Comparison of ENCODE assay signal across 8 mouse cellular contexts in the genomic region with DNA sequence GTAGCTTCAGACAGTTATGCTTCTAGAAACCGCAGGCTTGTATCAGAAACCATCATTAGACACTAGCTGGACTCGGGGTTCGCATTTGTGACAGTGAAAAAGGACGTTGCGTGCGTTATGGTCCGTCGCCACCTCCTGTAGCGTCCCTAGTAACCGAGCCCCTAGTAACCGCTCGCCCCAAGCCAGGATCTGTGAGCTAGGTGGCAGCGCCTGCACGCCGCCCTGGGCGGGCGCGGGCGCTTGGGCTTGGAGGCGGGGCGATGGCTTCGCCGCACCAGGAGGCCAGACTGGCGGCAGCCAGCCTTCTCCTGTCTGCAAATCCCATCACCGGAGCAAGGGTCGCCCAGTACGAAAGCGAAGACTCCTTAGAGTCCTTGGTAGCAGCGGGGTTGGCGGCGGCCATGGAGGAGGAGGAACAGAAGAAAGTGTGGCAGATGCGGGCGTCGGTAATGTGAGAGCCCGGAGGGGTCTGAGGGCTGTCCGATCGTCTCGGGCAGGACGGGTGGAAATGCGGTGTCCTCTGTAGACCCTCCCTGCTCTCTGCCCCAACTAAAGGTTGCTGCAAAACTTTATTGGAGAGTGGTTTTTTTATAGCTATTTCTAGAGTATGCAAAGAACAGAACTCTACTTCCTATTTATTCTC. TPM values are rescaled to one million over a fixed set of nuclear protein-coding genes. Genes with fewer than 3 reads are reported as not detected.
DNase-seq lines count a peak whose midpoint lies in the region; ATAC-seq lines count a peak whose summit lies in the region.

No protein-coding gene starts in this region.

- DNase-seq in adrenal gland, adult 2 months: peak; percentile 93
- peak; percentile 93 for DNase-seq in embryo, embryonic 11 days
- peak; percentile 70 to 75 for DNase-seq in gastrocnemius, postnatal 36 days
- DNase-seq in left cerebral cortex, postnatal 36 days (ENCODE audit: low spot score in 2 of 2): peak; percentile 78 to 84
- DNase-seq in midbrain, embryonic 10.5 days (ENCODE audit: low spot score): peak; percentile 90
- DNase-seq in right cerebral cortex, postnatal 36 days (ENCODE audit: low spot score in 2 of 2): peak; percentile 68 to 81
- DNase-seq in urinary bladder, postnatal 4 days (ENCODE audit: low spot score in 2 of 2): peak; percentile 74 to 77

- H3K9ac ChIP-seq in intestine, embryonic 16.5 days (ENCODE audit: low read depth, low read length): peak overlapping the region; percentile 79

- intact Hi-C loops in gastrocnemius, postnatal 36 days (cut with DNase I): loop anchor here (5.0 kb wide), 1 partner anchor 144 kb away; no protein-coding TSS in a partner anchor
- intact Hi-C loops in left cerebral cortex, postnatal 36 days (cut with DNase I): loop anchor here (5.0 kb wide), 1 partner anchor 59 kb away; no protein-coding TSS in a partner anchor

- H3K4me3 ChIP-seq in intestine, embryonic 16.5 days (ENCODE audit: low read length): peak overlapping the region; percentile 68
- H3K4me3 ChIP-seq in midbrain, embryonic 10.5 days: peak overlapping the region; percentile 69

- no peaks in the 10 kb centered on the region for H3K9me3 ChIP-seq in intestine, embryonic 16.5 days (ENCODE audit: control insufficient read depth, low read length)
- no peaks in the 10 kb centered on the region for H3K9me3 ChIP-seq in midbrain, embryonic 10.5 days (replicated peaks)

- H3K27me3 ChIP-seq in intestine, embryonic 16.5 days (replicated peaks; ENCODE audit: control insufficient read depth, insufficient read depth, low read length): no peaks in the 10 kb centered on the region
- H3K27me3 ChIP-seq in midbrain, embryonic 10.5 days (ENCODE audit: low read depth, poor library complexity, severe bottlenecking): 0 out of 2 replicates have a peak, but pooled peaks cover 9% of the 10 kb centered on the region

- ATAC-seq in intestine, embryonic 16.5 days: peak; percentile 97

- under 1% methylated on average over 40 of the region's 40 CpGs for WGBS in intestine, embryonic 16.5 days
- WGBS in midbrain, embryonic 10.5 days: under 1% methylated on average over 40 of the region's 40 CpGs

- peak overlapping the region; percentile 86 for H3K27ac ChIP-seq in intestine, embryonic 16.5 days (ENCODE audit: low read length)
- H3K27ac ChIP-seq in midbrain, embryonic 10.5 days (replicated peaks): peak overlapping the region; percentile 90

- peaks cover 6% of the 10 kb centered on the region; the same call in 1 of the 2 replicates for H3K36me3 ChIP-seq in intestine, embryonic 16.5 days (ENCODE audit: control insufficient read depth, insufficient read depth, low read length)
- peaks cover 22% of the 10 kb centered on the region for H3K36me3 ChIP-seq in midbrain, embryonic 10.5 days

- peak overlapping the region; percentile 86 for H3K4me2 ChIP-seq in intestine, embryonic 16.5 days (ENCODE audit: low read depth, low read length)

- H3K4me1 ChIP-seq in intestine, embryonic 16.5 days (ENCODE audit: control insufficient read depth, insufficient read depth, low read length): peaks cover 5% of the 10 kb centered on the region; the same call in 1 of the 2 replicates
- H3K4me1 ChIP-seq in midbrain, embryonic 10.5 days: peaks cover 11% of the 10 kb centered on the region

RNA-seq across cellular contexts. Expression of gene Fam161a, which starts 1.0 kb away (rescaled TPM):
- total RNA-seq in adrenal gland, adult 2 months (2021): 10 to 100 TPM; 18.3 to 30.5 TPM
- 0.54 and 0.91 TPM in 2 replicates for polyA plus RNA-seq in adrenal gland, adult 2 months (2012; rRNA removed)
- total RNA-seq in gastrocnemius, postnatal 36 days (2021): 1 to 10 TPM; 1.8 to 2.8 TPM
- 1.5 and 2.7 TPM in 2 replicates for polyA plus RNA-seq in intestine, embryonic 16.5 days (2015; fragmentation: Nextera tagmentation; extraction: Ambion mirVana)
- 1 to 10 TPM; 2.6 to 4.4 TPM for total RNA-seq in left cerebral cortex, postnatal 36 days (2021)
- polyA plus RNA-seq in midbrain, embryonic 10.5 days (2016; fragmentation: Nextera tagmentation; extraction: Ambion mirVana): 1.6 and 3.1 TPM in 2 replicates

RNA-seq across cellular contexts. Expression of gene Cct4, which starts 18.0 kb away (rescaled TPM):
- 100 to 1,000 TPM; 155 to 210 TPM for total RNA-seq in adrenal gland, adult 2 months (2021)
- 353 and 361 TPM in 2 replicates for polyA plus RNA-seq in adrenal gland, adult 2 months (2012; rRNA removed)
- 10 to 100 TPM; 88.5 to 98.1 TPM for total RNA-seq in gastrocnemius, postnatal 36 days (2021)
- polyA plus RNA-seq in intestine, embryonic 16.5 days (2015; fragmentation: Nextera tagmentation; extraction: Ambion mirVana): 214 and 241 TPM in 2 replicates
- 100 to 1,000 TPM in 1 of 2 experiments, 10 to 100 TPM in 1; 99.1 to 110 TPM for total RNA-seq in left cerebral cortex, postnatal 36 days (2021)
- polyA plus RNA-seq in midbrain, embryonic 10.5 days (2016; fragmentation: Nextera tagmentation; extraction: Ambion mirVana): 396 and 436 TPM in 2 replicates

RNA-seq across cellular contexts. Expression of gene Commd1, which starts 26.1 kb away (rescaled TPM):
- total RNA-seq in adrenal gland, adult 2 months (2021): 100 to 1,000 TPM in 1 of 2 experiments, 10 to 100 TPM in 1; 86.6 to 112 TPM
- polyA plus RNA-seq in adrenal gland, adult 2 months (2012; rRNA removed): 3.9 and 4.2 TPM in 2 replicates
- 100 to 1,000 TPM in 1 of 2 experiments, 10 to 100 TPM in 1; 97.4 to 102 TPM for total RNA-seq in gastrocnemius, postnatal 36 days (2021)
- polyA plus RNA-seq in intestine, embryonic 16.5 days (2015; fragmentation: Nextera tagmentation; extraction: Ambion mirVana): 320 and 339 TPM in 2 replicates
- total RNA-seq in left cerebral cortex, postnatal 36 days (2021): 10 to 100 TPM; 38.8 to 44.6 TPM
- 385 and 427 TPM in 2 replicates for polyA plus RNA-seq in midbrain, embryonic 10.5 days (2016; fragmentation: Nextera tagmentation; extraction: Ambion mirVana)

RNA-seq across cellular contexts. Expression of gene Gm28048, which starts 26.4 kb away (rescaled TPM):
- total RNA-seq in adrenal gland, adult 2 months (2021): 10 to 100 TPM; 39.3 to 39.4 TPM
- not detected in 2 replicates for polyA plus RNA-seq in adrenal gland, adult 2 months (2012; rRNA removed)
- 1 to 10 TPM in 1 of 2 experiments, not detected in 1; 1.5 TPM for total RNA-seq in gastrocnemius, postnatal 36 days (2021)
- polyA plus RNA-seq in intestine, embryonic 16.5 days (2015; fragmentation: Nextera tagmentation; extraction: Ambion mirVana): 11.2 and 12.0 TPM in 2 replicates
- 10 to 100 TPM in 1 of 2 experiments, 1 to 10 TPM in 1; 8.7 to 13.7 TPM for total RNA-seq in left cerebral cortex, postnatal 36 days (2021)
- 3.0 and 3.2 TPM in 2 replicates for polyA plus RNA-seq in midbrain, embryonic 10.5 days (2016; fragmentation: Nextera tagmentation; extraction: Ambion mirVana)

RNA-seq across cellular contexts. Expression of gene Zrsr1, which starts 36.5 kb away (rescaled TPM):
- total RNA-seq in adrenal gland, adult 2 months (2021): 10 to 100 TPM; 34.5 to 38.0 TPM
- polyA plus RNA-seq in adrenal gland, adult 2 months (2012; rRNA removed): 8.9 and 9.6 TPM in 2 replicates
- 10 to 100 TPM; 11.2 to 17.6 TPM for total RNA-seq in gastrocnemius, postnatal 36 days (2021)
- 1.8 and 2.2 TPM in 2 replicates for polyA plus RNA-seq in intestine, embryonic 16.5 days (2015; fragmentation: Nextera tagmentation; extraction: Ambion mirVana)
- 10 to 100 TPM; 67.9 to 69.8 TPM for total RNA-seq in left cerebral cortex, postnatal 36 days (2021)
- polyA plus RNA-seq in midbrain, embryonic 10.5 days (2016; fragmentation: Nextera tagmentation; extraction: Ambion mirVana): 2.9 and 3.2 TPM in 2 replicates

Comparison
In these comparisons a context has a peak if more than half of its experiments do, and no peak if none do; other contexts are left out.
1. Peak in every context shown above with its lines: DNase-seq, ATAC-seq, H3K4me3 ChIP-seq and H3K27ac ChIP-seq.